Mouse (Mus musculus) erythroblast, embryonic 14.5 days (primary cell): ENCODE data around the gene Dmap1.

Source experiments
- GATA1 ChIP-seq: IDR thresholded peaks from 2 replicates; pipeline ENCODE4 v1.6.1; 2012; ENCODE audit warnings: low read length, inconsistent platforms, mixed read lengths
- TAL1 ChIP-seq: IDR thresholded peaks from 3 replicates; pipeline ENCODE4 v1.6.1; 2012; ENCODE audit warnings: low read length, inconsistent platforms, mixed read lengths

DNA sequence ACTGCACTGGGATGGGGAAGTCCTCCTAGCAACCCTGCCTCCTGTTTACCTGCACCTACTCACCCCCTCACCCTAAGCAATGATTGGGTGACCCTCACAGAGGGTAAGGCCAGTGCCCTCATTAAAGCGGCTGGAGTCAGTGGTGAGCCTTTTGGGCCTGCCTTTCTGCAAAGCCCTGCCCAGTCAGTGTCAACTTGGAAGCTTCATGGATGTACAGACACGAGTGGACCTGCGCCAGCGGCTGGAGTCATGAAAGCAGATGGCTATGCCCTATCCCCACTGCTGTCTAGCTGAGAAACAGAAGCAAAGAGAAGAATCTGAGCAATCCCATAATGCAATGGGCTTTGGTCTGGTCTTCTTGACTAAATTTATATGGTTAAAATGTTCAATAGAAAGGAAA, 4.3 kb upstream of the Dmap1 start:
- TF ChIP-seq TAL1, result no peak
- TF ChIP-seq GATA1, result no peak
